ENCODE assay signal across 8 mouse cellular contexts in the genomic region with DNA sequence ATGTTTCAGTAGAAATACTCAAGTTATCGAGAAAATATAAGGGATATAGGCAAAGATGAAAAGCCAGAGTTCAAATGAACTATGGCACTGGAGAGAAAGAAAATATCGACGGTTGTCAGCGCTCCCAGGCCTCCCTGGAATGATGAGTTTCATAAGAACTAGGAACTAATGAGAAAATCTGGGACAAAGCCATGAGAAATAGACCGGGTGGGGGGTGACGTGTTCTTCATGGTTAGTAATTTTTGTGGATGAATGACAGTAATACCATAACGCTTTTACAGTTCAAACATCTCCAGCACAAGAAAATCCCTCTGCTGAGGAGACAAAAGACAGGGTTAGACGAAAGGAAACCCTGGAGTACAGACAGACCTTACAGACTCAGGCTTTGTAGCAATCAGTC. TPM values are rescaled to one million over a fixed set of nuclear protein-coding genes. Genes with fewer than 3 reads are reported as not detected.
DNase-seq lines count a peak whose midpoint lies in the region; ATAC-seq lines count a peak whose summit lies in the region.

No protein-coding gene starts in this region.

- WGBS in heart, embryonic 16.5 days: 52% methylated on average over 8 of the region's 8 CpGs
- WGBS in hindbrain, embryonic 14.5 days: 42% methylated on average over 8 of the region's 8 CpGs
- WGBS in midbrain, embryonic 14.5 days: 43% methylated on average over 8 of the region's 8 CpGs

- no peak for ATAC-seq in heart, embryonic 16.5 days (replicated peaks; ENCODE audit: extremely low read depth, insufficient read depth, low FRiP score)
- ATAC-seq in hindbrain, embryonic 14.5 days (ENCODE audit: low FRiP score): no peak
- no peak for ATAC-seq in midbrain, embryonic 14.5 days (ENCODE audit: low FRiP score, low TSS enrichment)

- intact Hi-C loops in heart, postnatal 14 days (cut with DNase I): loop anchor here (2.0 kb wide), 1 partner anchor 21 kb away; no protein-coding TSS in a partner anchor

- H3K4me1 ChIP-seq in heart, embryonic 16.5 days (ENCODE audit: control insufficient read depth, insufficient read depth, low read length): peaks cover 9% of the 10 kb centered on the region
- H3K4me1 ChIP-seq in hindbrain, embryonic 14.5 days (replicated peaks; ENCODE audit: control insufficient read depth, insufficient read depth, low read length): peaks cover 11% of the 10 kb centered on the region
- peaks cover 13% of the 10 kb centered on the region for H3K4me1 ChIP-seq in midbrain, embryonic 14.5 days (ENCODE audit: control insufficient read depth, insufficient read depth, low read length)

- peak overlapping the region; percentile 87 for H3K4me2 ChIP-seq in heart, embryonic 16.5 days (ENCODE audit: low read depth, low read length)
- peak overlapping the region; percentile 60 for H3K4me2 ChIP-seq in hindbrain, embryonic 14.5 days (replicated peaks)
- peak overlapping the region; percentile 77 for H3K4me2 ChIP-seq in midbrain, embryonic 14.5 days (ENCODE audit: low read length)

- no peak for DNase-seq in heart, postnatal 14 days
- peak; percentile 60 for DNase-seq in adipocyte (ENCODE audit: low spot score)
- DNase-seq in hindbrain, embryonic 14.5 days (ENCODE audit: low spot score): no peak
- peak; percentile 12 for DNase-seq in midbrain, embryonic 14.5 days
- no peak for DNase-seq in right cerebral cortex, postnatal 25 days
- no peak for DNase-seq in cerebellum, adult 9-11 months
- DNase-seq in adrenal gland, postnatal 25 days: no peak

- H3K27me3 ChIP-seq in heart, embryonic 16.5 days (ENCODE audit: control insufficient read depth, insufficient read depth, low read length): no peaks in the 10 kb centered on the region
- no peaks in the 10 kb centered on the region for H3K27me3 ChIP-seq in hindbrain, embryonic 14.5 days (ENCODE audit: control insufficient read depth, insufficient read depth, low read length)
- H3K27me3 ChIP-seq in midbrain, embryonic 14.5 days (ENCODE audit: control insufficient read depth, insufficient read depth, low read length): no peaks in the 10 kb centered on the region

- peaks cover 34% of the 10 kb centered on the region for H3K36me3 ChIP-seq in heart, embryonic 16.5 days (ENCODE audit: control insufficient read depth, insufficient read depth)
- H3K36me3 ChIP-seq in hindbrain, embryonic 14.5 days (replicated peaks; ENCODE audit: control insufficient read depth, insufficient read depth): peaks cover 45% of the 10 kb centered on the region
- H3K36me3 ChIP-seq in midbrain, embryonic 14.5 days (ENCODE audit: control insufficient read depth, insufficient read depth, low read length): peaks cover 43% of the 10 kb centered on the region

- H3K4me3 ChIP-seq in heart, embryonic 16.5 days (ENCODE audit: low read length): peak overlapping the region; percentile 98
- H3K4me3 ChIP-seq in hindbrain, embryonic 14.5 days (replicated peaks; ENCODE audit: low read length): peak overlapping the region; percentile 76
- H3K4me3 ChIP-seq in midbrain, embryonic 14.5 days (replicated peaks; ENCODE audit: low read depth, low read length): peak overlapping the region; percentile 81

- H3K27ac ChIP-seq in heart, embryonic 16.5 days (ENCODE audit: low read length): no peak overlapping the region
- no peak overlapping the region for H3K27ac ChIP-seq in hindbrain, embryonic 14.5 days
- no peak overlapping the region for H3K27ac ChIP-seq in midbrain, embryonic 14.5 days (replicated peaks; ENCODE audit: low read depth, low read length)

- peak overlapping the region; percentile 90 for H3K9ac ChIP-seq in heart, embryonic 16.5 days (ENCODE audit: low read length)
- H3K9ac ChIP-seq in hindbrain, embryonic 14.5 days: peak overlapping the region; percentile 73
- H3K9ac ChIP-seq in midbrain, embryonic 14.5 days (replicated peaks; ENCODE audit: low read length): peak overlapping the region; percentile 82

- H3K9me3 ChIP-seq in heart, embryonic 16.5 days (replicated peaks; ENCODE audit: control insufficient read depth, low read length): no peaks in the 10 kb centered on the region
- H3K9me3 ChIP-seq in hindbrain, embryonic 14.5 days (ENCODE audit: control insufficient read depth, low read length): no peaks in the 10 kb centered on the region
- H3K9me3 ChIP-seq in midbrain, embryonic 14.5 days (ENCODE audit: control insufficient read depth, low read length): no peaks in the 10 kb centered on the region

RNA-seq across cellular contexts. Expression of gene Jpt2, which starts 1.1 kb away (rescaled TPM):
- polyA plus RNA-seq in heart, embryonic 16.5 days (2015; fragmentation: Nextera tagmentation; extraction: Ambion mirVana): 79.3 and 82.5 TPM in 2 replicates
- 10 to 100 TPM in 1 of 2 experiments, 1 to 10 TPM in 1; 7.5 to 11.1 TPM for total RNA-seq in heart, postnatal 14 days (2021)
- 58.2 and 60.6 TPM in 2 replicates for polyA plus RNA-seq in hindbrain, embryonic 14.5 days (2014; fragmentation: Nextera tagmentation; extraction: Ambion mirVana)
- polyA plus RNA-seq in midbrain, embryonic 14.5 days (2014; fragmentation: Nextera tagmentation; extraction: Ambion mirVana): 66.9 and 71.0 TPM in 2 replicates
- 27.0 and 33.1 TPM in 2 replicates for total RNA-seq in adrenal gland, postnatal 25 days (2021)

RNA-seq across cellular contexts. Expression of gene Mapk8ip3, which starts 22.6 kb away (rescaled TPM):
- 30.1 and 33.0 TPM in 2 replicates for polyA plus RNA-seq in heart, embryonic 16.5 days (2015; fragmentation: Nextera tagmentation; extraction: Ambion mirVana)
- total RNA-seq in heart, postnatal 14 days (2021): 10 to 100 TPM; 66.2 to 70.4 TPM
- 86.0 and 90.1 TPM in 2 replicates for polyA plus RNA-seq in hindbrain, embryonic 14.5 days (2014; fragmentation: Nextera tagmentation; extraction: Ambion mirVana)
- 83.3 and 86.1 TPM in 2 replicates for polyA plus RNA-seq in midbrain, embryonic 14.5 days (2014; fragmentation: Nextera tagmentation; extraction: Ambion mirVana)
- total RNA-seq in adrenal gland, postnatal 25 days (2021): 157 and 177 TPM in 2 replicates

RNA-seq across cellular contexts. Expression of gene Cramp1l, which starts 56.2 kb away (rescaled TPM):
- polyA plus RNA-seq in heart, embryonic 16.5 days (2015; fragmentation: Nextera tagmentation; extraction: Ambion mirVana): 3.9 and 4.2 TPM in 2 replicates
- 10 to 100 TPM; 14.5 to 14.6 TPM for total RNA-seq in heart, postnatal 14 days (2021)
- polyA plus RNA-seq in hindbrain, embryonic 14.5 days (2014; fragmentation: Nextera tagmentation; extraction: Ambion mirVana): 8.0 and 8.1 TPM in 2 replicates
- polyA plus RNA-seq in midbrain, embryonic 14.5 days (2014; fragmentation: Nextera tagmentation; extraction: Ambion mirVana): 6.7 and 9.2 TPM in 2 replicates
- 25.9 and 26.7 TPM in 2 replicates for total RNA-seq in adrenal gland, postnatal 25 days (2021)

RNA-seq across cellular contexts. Expression of gene Ift140, which starts 56.5 kb away (rescaled TPM):
- 11.6 TPM in 2 replicates for polyA plus RNA-seq in heart, embryonic 16.5 days (2015; fragmentation: Nextera tagmentation; extraction: Ambion mirVana)
- total RNA-seq in heart, postnatal 14 days (2021): 1 to 10 TPM; 6.3 to 7.3 TPM
- 15.9 and 20.9 TPM in 2 replicates for polyA plus RNA-seq in hindbrain, embryonic 14.5 days (2014; fragmentation: Nextera tagmentation; extraction: Ambion mirVana)
- polyA plus RNA-seq in midbrain, embryonic 14.5 days (2014; fragmentation: Nextera tagmentation; extraction: Ambion mirVana): 16.6 and 17.3 TPM in 2 replicates
- 36.3 and 45.4 TPM in 2 replicates for total RNA-seq in adrenal gland, postnatal 25 days (2021)

Comparison
In these comparisons a context has a peak if more than half of its experiments do, and no peak if none do; other contexts are left out.
1. DNase-seq: peak in adipocyte (single experiment) and midbrain, embryonic 14.5 days (single experiment); none in heart, postnatal 14 days (0 of 2), hindbrain, embryonic 14.5 days (single experiment), right cerebral cortex, postnatal 25 days (single experiment), cerebellum, adult 9-11 months (single experiment) and adrenal gland, postnatal 25 days (single experiment).
2. Peak in every context shown above with its lines, with median percentiles within 50 percentile points of each other: H3K4me2 ChIP-seq, H3K4me3 ChIP-seq and H3K9ac ChIP-seq.